Mouse (Mus musculus) embryonic facial prominence, embryonic 14.5 days (tissue): ENCODE results near the gene Vps45. TPM values are rescaled to one million over a fixed set of nuclear protein-coding genes. Genes with fewer than 3 reads are reported as not detected.
A peak's percentile ranks its signal among the peaks of the same experiment; 100 is the strongest.

Experiments used
- ATAC-seq: fragments of 200-750 bp; cut with Nextera tagmentation; 2 replicates; pipeline ENCODE4 v1.8.0; 2017; ENCODE audit warnings: low read depth, moderate number of reproducible peaks, moderate TSS enrichment
- DNase-seq: peaks from one replicate; pipeline ENCODE4 v3.0.0-alpha.2; 2015; ENCODE audit warnings: low spot score
- H3K27ac ChIP-seq: fragments of 300-500 bp; sonication (generic); replicated peaks from 2 replicates; pipeline ENCODE4 v1.5.1; 2014; ENCODE audit warnings: low read depth, mild to moderate bottlenecking, low read length, moderate library complexity
- H3K27me3 ChIP-seq: fragments of 300-500 bp; sonication (generic); replicated peaks from 2 replicates; pipeline ENCODE4 v1.6.1; 2014; ENCODE audit warnings: low read length; ENCODE audit not compliant: control insufficient read depth, insufficient read depth
- H3K36me3 ChIP-seq: fragments of 300-500 bp; sonication (generic); 2 replicates; pipeline ENCODE4 v1.6.1; 2014; ENCODE audit warnings: low read length, mixed read lengths; ENCODE audit not compliant: control insufficient read depth, insufficient read depth
- H3K4me1 ChIP-seq: fragments of 300-500 bp; sonication (generic); 2 replicates; pipeline ENCODE4 v1.6.1; 2014; ENCODE audit warnings: antibody characterized with exemption, low read length; ENCODE audit not compliant: control insufficient read depth, insufficient read depth
- H3K4me2 ChIP-seq: fragments of 300-500 bp; sonication (generic); 2 replicates; pipeline ENCODE4 v1.6.1; 2014; ENCODE audit warnings: low read depth, mild to moderate bottlenecking, low read length, moderate library complexity, mixed read lengths
- H3K4me3 ChIP-seq: fragments of 300-500 bp; sonication (generic); 2 replicates; pipeline ENCODE4 v1.5.1; 2014; ENCODE audit warnings: low read depth, mild to moderate bottlenecking, low read length
- H3K9ac ChIP-seq: fragments of 300-500 bp; sonication (generic); 2 replicates; pipeline ENCODE4 v1.6.1; 2014; ENCODE audit warnings: low read depth, mild to moderate bottlenecking, low read length, moderate library complexity, mixed read lengths
- H3K9me3 ChIP-seq: fragments of 300-500 bp; sonication (generic); 2 replicates; pipeline ENCODE4 v1.6.1; 2016; ENCODE audit warnings: low read length; ENCODE audit not compliant: control insufficient read depth
- WGBS: fragments of 180-500 bp; shearing (Covaris S2); extraction: QIAGEN DNeasy Blood & Tissue Kit; methylation state at CpG from one replicate; pipeline ENCODE4 v1.1.7; 2014; 5-methylcytosine and 5-hydroxymethylcytosine counted together
- polyA plus RNA-seq: library from polyadenylated mRNA; unstranded; fragments of >200 nt; fragmentation: Nextera tagmentation; extraction: Ambion mirVana; gene quantifications from 2 replicates; pipeline ENCODE4 v1.2.1, GENCODE M21; 2014

Vps45 gene
- polyA plus RNA-seq, 1 experiment from 2014 or later, result 24.4 TPM

DNA sequence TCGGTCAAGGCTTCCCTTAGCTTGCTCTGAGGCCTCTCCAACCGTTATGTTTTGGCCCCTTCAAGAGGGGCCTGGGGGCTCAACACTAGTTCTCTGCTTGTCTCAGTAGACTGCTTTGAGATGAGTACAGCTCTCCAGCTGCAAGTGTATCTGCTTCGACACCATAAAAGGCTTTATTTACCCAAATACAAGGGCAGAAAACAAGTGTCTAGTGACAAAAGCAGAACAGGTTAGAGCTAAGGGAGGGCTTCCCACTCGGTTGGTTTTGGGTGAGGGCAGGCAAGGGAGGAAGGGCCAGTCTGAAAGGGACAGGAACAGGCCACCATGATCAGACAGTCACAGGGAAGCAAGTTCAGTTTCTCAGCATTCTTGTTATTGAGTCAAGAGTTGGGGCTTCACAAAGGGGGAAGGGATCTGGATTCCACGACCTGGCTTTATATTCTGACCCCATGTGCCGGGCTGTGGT lies 63.9 kb downstream of the Vps45 start:
- DNase-seq (no peak), ATAC-seq (no peak)
- no peaks in the 10 kb centered on the region for H3K9me3 ChIP-seq
- H3K4me2 ChIP-seq, result peak overlapping the region; percentile 66
- peaks cover 24% of the 10 kb centered on the region for H3K4me1 ChIP-seq
- peak overlapping the region; percentile 93 for H3K9ac ChIP-seq
- 9% methylated on average over 6 of the region's 6 CpGs for WGBS
- peaks cover 34% of the 10 kb centered on the region for H3K36me3 ChIP-seq
- peak overlapping the region; percentile 97 for H3K27ac ChIP-seq
- H3K27me3 ChIP-seq, result no peaks in the 10 kb centered on the region
- H3K4me3 ChIP-seq, result peak overlapping the region; percentile 78

DNA sequence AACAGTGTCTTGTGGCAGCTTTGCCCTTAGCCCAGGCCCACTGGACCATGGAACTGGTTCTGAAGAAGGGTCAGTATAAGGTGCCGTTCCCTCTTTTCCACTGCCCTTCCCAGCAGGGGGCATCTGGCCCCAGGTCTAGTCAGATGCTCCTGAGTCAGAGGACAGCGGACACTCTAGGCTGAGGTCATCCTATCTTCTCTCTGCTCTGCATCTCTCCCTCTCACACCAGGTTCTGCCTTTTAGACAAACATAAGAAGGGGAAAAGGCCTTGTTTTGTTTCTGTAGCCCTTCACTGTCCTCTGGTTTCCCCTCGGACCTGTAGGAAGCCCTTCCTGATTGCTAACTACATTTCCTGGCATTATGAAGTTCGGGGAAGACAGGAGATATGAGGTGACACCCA lies 64.4 kb downstream of the Vps45 start:
- DNase-seq, result no peak
- Histone ChIP-seq H3K4me3 (peak overlapping the region; percentile 78), H3K27me3 (no peaks in the 10 kb centered on the region), H3K9me3 (no peaks in the 10 kb centered on the region), H3K27ac (peak overlapping the region; percentile 97), H3K4me1 (peaks cover 24% of the 10 kb centered on the region), H3K4me2 (peak overlapping the region; percentile 66), H3K9ac (peak overlapping the region; percentile 93), H3K36me3 (peaks cover 39% of the 10 kb centered on the region)
- WGBS, result 18% methylated on average over 4 of the region's 4 CpGs
- ATAC-seq, result no peak

DNA sequence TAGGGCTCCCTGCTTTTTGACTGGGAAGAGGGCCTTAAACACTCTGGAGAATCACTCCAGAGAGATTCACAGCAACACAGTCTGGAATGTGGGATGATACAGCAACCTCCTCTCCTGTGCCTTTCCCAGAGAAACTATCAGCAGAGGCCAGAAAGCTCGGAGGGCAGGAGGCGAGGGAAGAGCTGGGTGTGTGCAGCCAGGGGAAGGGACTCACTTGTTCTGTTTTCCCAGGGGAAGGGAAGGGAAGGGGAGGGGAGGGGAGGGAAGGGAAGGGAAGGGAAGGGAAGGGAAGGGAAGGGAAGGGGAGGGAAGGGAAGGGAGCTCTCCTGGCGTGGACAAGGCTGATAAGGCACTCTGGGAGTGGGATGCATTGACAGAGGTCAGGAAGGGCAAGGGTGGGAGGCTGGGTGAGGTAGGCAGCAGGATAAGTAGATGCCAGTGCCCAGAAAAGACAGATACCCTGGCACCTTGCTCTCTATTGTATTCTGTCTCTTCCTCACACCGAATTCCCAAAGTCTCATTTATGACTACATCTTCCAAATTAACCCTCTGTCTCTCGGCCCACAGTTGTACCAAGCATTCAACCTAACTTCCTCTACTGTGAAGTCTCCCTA lies 65.2 kb downstream of the Vps45 start:
- Histone ChIP-seq H3K4me2 (peak overlapping the region; percentile 66), H3K27me3 (no peaks in the 10 kb centered on the region), H3K27ac (no peak overlapping the region), H3K9ac (peak overlapping the region; percentile 93; the same call in 1 of the 2 replicates), H3K4me3 (peak overlapping the region; percentile 78), H3K4me1 (peaks cover 24% of the 10 kb centered on the region), H3K9me3 (no peaks in the 10 kb centered on the region), H3K36me3 (peaks cover 47% of the 10 kb centered on the region)
- ATAC-seq (no peak), DNase-seq (no peak)
- 50% methylated on average over 4 of the region's 5 CpGs for WGBS

DNA sequence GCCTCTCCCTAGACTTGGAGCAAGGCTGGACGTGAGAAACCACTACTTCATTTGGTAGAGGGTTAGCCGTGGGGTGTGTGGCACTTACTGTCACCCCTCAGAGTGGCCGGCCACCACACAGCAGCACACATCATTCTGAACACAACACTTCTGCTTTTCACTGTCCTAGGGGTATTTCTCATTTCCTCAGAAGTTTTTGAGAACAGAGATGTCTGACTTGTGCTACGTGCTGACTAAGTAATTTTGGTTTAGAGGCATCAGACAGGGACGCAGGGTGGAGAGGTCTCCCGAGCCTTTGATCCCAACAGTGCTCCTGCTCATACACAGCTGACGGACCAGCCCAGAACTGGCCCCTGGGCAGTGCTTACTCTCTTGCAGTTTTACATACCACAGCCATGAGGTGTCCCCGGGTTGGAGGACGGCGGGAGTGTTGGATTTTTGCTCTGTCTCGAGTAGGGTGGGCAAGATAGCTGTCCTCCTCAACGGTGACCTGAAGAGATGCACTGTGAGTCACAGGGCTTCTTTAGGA lies 67.8 kb downstream of the Vps45 start:
- Histone ChIP-seq H3K4me1 (peaks cover 23% of the 10 kb centered on the region), H3K4me2 (no peak overlapping the region), H3K4me3 (no peak overlapping the region), H3K9ac (no peak overlapping the region), H3K27me3 (no peaks in the 10 kb centered on the region), H3K36me3 (peaks cover 48% of the 10 kb centered on the region), H3K27ac (no peak overlapping the region), H3K9me3 (no peaks in the 10 kb centered on the region)
- ATAC-seq (no peak), DNase-seq (no peak)
- 87% methylated on average over 12 of the region's 12 CpGs for WGBS

- H3K4me1 ChIP-seq, result peaks cover 30% of the 10 kb centered on the region
- no peak overlapping the region for H3K4me3 ChIP-seq
- WGBS, result 54% methylated on average over 10 of the region's 10 CpGs
- DNase-seq (peak; percentile 83), ATAC-seq (0 out of 2 replicates have a peak, but pooled peaks have one; percentile 6)
- H3K9me3 ChIP-seq, result no peaks in the 10 kb centered on the region
- no peaks in the 10 kb centered on the region for H3K27me3 ChIP-seq
- no peak overlapping the region for H3K4me2 ChIP-seq
- H3K36me3 ChIP-seq, result peaks cover 48% of the 10 kb centered on the region
- peak overlapping the region; percentile 61 for H3K27ac ChIP-seq
- peak overlapping the region; percentile 15; the same call in 1 of the 2 replicates for H3K9ac ChIP-seq
Measured at GRCm38 (mm10) chr3:95988969-95989368, 69.3 kb downstream of the Vps45 start.

GRCm38 (mm10) chr3:95988138-95988537 lies 70.1 kb downstream of the Vps45 start:
- H3K27ac ChIP-seq, result no peak overlapping the region
- H3K36me3 ChIP-seq, result peaks cover 48% of the 10 kb centered on the region
- no peak overlapping the region for H3K9ac ChIP-seq
- H3K9me3 ChIP-seq, result no peaks in the 10 kb centered on the region
- 95% methylated on average over 1 of the region's 1 CpGs for WGBS
- ATAC-seq (no peak), DNase-seq (no peak)
- H3K4me1 ChIP-seq, result peaks cover 22% of the 10 kb centered on the region
- H3K4me3 ChIP-seq, result no peak overlapping the region
- no peaks in the 10 kb centered on the region for H3K27me3 ChIP-seq
- no peak overlapping the region for H3K4me2 ChIP-seq

DNA sequence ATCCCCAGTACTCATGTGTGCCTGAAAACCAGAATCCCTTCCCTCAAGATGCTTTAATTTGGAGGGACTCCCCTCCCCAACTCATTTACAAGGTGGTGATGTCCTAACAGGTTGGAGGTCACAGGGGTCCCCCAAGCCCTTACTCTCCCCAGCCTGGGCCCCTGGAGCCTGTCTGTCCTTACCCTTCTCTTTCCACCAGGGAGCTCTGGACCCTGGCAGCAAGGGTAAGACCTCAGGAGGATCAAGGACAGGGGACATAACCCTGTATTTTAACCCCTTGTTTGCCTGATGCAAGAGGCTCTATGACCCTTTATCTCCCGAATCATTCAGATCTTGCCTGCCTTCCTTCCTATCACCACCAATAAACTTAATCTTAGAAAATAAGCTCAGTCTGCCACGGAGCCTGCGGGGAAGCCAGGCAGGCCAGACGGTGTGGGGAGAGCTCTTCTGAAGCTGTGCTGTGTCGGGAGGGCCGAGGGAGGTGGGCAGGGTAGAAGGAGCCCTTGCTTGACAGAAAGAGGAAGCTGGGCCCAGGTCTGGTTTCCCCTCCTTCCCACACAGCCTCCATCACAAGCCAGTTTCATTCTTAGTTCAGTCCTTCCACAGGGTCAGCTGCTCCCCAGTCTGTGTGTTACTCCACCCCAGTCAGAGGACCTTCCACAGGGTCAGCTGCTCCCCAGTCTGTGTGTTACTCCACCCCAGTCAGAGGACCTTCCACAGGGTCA lies 70.7 kb downstream of the Vps45 start:
- no peak overlapping the region for H3K4me3 ChIP-seq
- no peak overlapping the region for H3K9ac ChIP-seq
- no peak overlapping the region for H3K27ac ChIP-seq
- H3K27me3 ChIP-seq, result no peaks in the 10 kb centered on the region
- peaks cover 45% of the 10 kb centered on the region for H3K36me3 ChIP-seq
- WGBS, result 73% methylated on average over 6 of the region's 6 CpGs
- peaks cover 22% of the 10 kb centered on the region for H3K4me1 ChIP-seq
- no peak for ATAC-seq
- no peaks in the 10 kb centered on the region for H3K9me3 ChIP-seq
- H3K4me2 ChIP-seq, result no peak overlapping the region
- DNase-seq, result no peak

DNA sequence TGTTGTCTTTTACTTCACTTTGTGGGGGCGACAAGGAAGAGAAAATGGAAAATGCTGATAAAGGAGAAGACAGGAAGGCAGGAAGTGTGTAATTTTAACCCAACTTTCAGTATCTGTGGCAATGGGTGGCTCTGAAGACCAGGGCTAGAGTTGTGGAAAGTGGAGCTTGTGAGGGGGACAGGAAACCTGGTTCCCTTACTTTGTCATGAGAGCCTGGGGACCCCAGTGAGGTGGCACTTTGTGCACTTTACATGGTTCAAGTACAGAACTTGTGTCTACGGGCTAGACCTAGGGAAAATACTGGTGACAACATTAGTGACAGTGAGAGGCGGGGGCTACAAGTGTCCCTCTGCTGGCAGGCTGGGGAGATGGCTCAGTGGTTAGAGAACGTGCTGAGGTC lies 71.3 kb downstream of the Vps45 start:
- Histone ChIP-seq H3K4me2 (0 out of 2 replicates have a peak overlapping the region, but pooled peaks have one; percentile 58), H3K4me3 (no peak overlapping the region), H3K4me1 (peaks cover 22% of the 10 kb centered on the region), H3K36me3 (peaks cover 40% of the 10 kb centered on the region), H3K27ac (peak overlapping the region; percentile 78), H3K9ac (no peak overlapping the region), H3K27me3 (no peaks in the 10 kb centered on the region), H3K9me3 (no peaks in the 10 kb centered on the region)
- ATAC-seq (no peak), DNase-seq (no peak)
- 74% methylated on average over 4 of the region's 4 CpGs for WGBS
